Mouse (Mus musculus) erythroblast, adult 5-6 weeks (primary cell): Measurements from ENCODE around the gene Trim63. TPM values are rescaled to one million over a fixed set of nuclear protein-coding genes. Genes with fewer than 3 reads are reported as not detected.

Experiments used
- ATAC-seq: replicated peaks from 2 replicates; pipeline ENCODE4 v1.8.0; 2016; ENCODE audit warnings: moderate number of reproducible peaks, mild to moderate bottlenecking, moderate TSS enrichment, inconsistent platforms; ENCODE audit not compliant: poor library complexity, low FRiP score, severe bottlenecking
- total RNA-seq, 2 experiments: library from RNA; stranded (forward) in 1 of 2; stranded (reverse) in 1 of 2; fragments of 150-400 nt in 1 of 2; fragments of 200-764, 138-1000 nt in 1 of 2; gene quantifications; 2 replicates each; pipeline versions ENCODE4 v1.2.3 to v1.2.4; 2015 to 2017; ENCODE audit warnings: low replicate concordance in 2 of 2

The Trim63 gene
- total RNA-seq, 2 experiments from 2014 or later = not detected

GRCm38 (mm10) chr4:134297369-134297768 lies 17.6 kb upstream of the Trim63 start:
- no peak for ATAC-seq

- no peak for ATAC-seq
Measured at GRCm38 (mm10) chr4:134298626-134299497, 16.1 kb upstream of the Trim63 start.

- no peak for ATAC-seq
Measured at GRCm38 (mm10) chr4:134299498-134299810, 15.5 kb upstream of the Trim63 start.

- no peak for ATAC-seq
Measured at GRCm38 (mm10) chr4:134300316-134300715, 14.6 kb upstream of the Trim63 start.

- ATAC-seq = no peak
Measured at GRCm38 (mm10) chr4:134302084-134302483, 12.8 kb upstream of the Trim63 start.

- ATAC-seq = no peak
Measured at GRCm38 (mm10) chr4:134306963-134307362, 8.0 kb upstream of the Trim63 start.

GRCm38 (mm10) chr4:134307367-134308072 lies 7.4 kb upstream of the Trim63 start:
- ATAC-seq = no peak

- ATAC-seq = no peak
Measured at GRCm38 (mm10) chr4:134310106-134310505, 4.8 kb upstream of the Trim63 start.

- ATAC-seq = no peak
Measured at GRCm38 (mm10) chr4:134310656-134311055, 4.3 kb upstream of the Trim63 start.

GRCm38 (mm10) chr4:134311784-134312183 lies 3.1 kb upstream of the Trim63 start:
- no peak for ATAC-seq

- ATAC-seq = no peak
Measured at GRCm38 (mm10) chr4:134312341-134312740, 2.6 kb upstream of the Trim63 start.

GRCm38 (mm10) chr4:134312901-134313300 lies 2.0 kb upstream of the Trim63 start:
- no peak for ATAC-seq

- ATAC-seq = no peak
Measured at GRCm38 (mm10) chr4:134314081-134314655, 752 bp upstream of the Trim63 start.

GRCm38 (mm10) chr4:134315470-134315869 lies 550 bp downstream of the Trim63 start:
- no peak for ATAC-seq

- no peak for ATAC-seq
Measured at GRCm38 (mm10) chr4:134316390-134316789, 1.5 kb downstream of the Trim63 start.

- no peak for ATAC-seq
Measured at GRCm38 (mm10) chr4:134319074-134319473, 4.2 kb downstream of the Trim63 start.

GRCm38 (mm10) chr4:134319674-134320073 lies 4.8 kb downstream of the Trim63 start:
- no peak for ATAC-seq

- no peak for ATAC-seq
Measured at GRCm38 (mm10) chr4:134321524-134321923, 6.6 kb downstream of the Trim63 start.

GRCm38 (mm10) chr4:134324655-134325054 lies 9.7 kb downstream of the Trim63 start:
- no peak for ATAC-seq

GRCm38 (mm10) chr4:134326859-134327530 lies 12.1 kb downstream of the Trim63 start:
- no peak for ATAC-seq
